Mouse (Mus musculus) embryonic fibroblast, embryonic 13.5 days (primary cell): ENCODE results near the gene Unc45b. TPM values are rescaled to one million over a fixed set of nuclear protein-coding genes. Genes with fewer than 3 reads are reported as not detected.

Experiments used
- H3K27ac ChIP-seq: 2 replicates; pipeline ENCODE4 v1.5.1; 2012; ENCODE audit warnings: low read length, control low read depth, inconsistent platforms; ENCODE audit not compliant: insufficient read depth
- H3K4me1 ChIP-seq: 2 replicates; pipeline ENCODE4 v1.6.1; 2011; ENCODE audit warnings: low read length; ENCODE audit not compliant: control insufficient read depth, insufficient read depth
- H3K4me3 ChIP-seq: 2 replicates; pipeline ENCODE4 v1.5.1; 2011; ENCODE audit warnings: mild to moderate bottlenecking, control low read depth, low read length; ENCODE audit not compliant: insufficient read depth
- CTCF ChIP-seq: IDR thresholded peaks from 2 replicates; pipeline ENCODE4 v1.5.1; 2011; ENCODE audit warnings: mild to moderate bottlenecking, control low read depth, low read length, moderate library complexity, borderline replicate concordance; ENCODE audit not compliant: insufficient read depth
- POLR2A ChIP-seq: IDR thresholded peaks from 2 replicates; pipeline ENCODE4 v1.6.1; 2011; ENCODE audit warnings: low read depth, mild to moderate bottlenecking, control low read depth, low read length, moderate library complexity
- polyA plus RNA-seq: library from polyadenylated mRNA; stranded (reverse); fragments of >200 nt; gene quantifications from 2 replicates; pipeline ENCODE4 v1.2.4, GENCODE M21; 2011; ENCODE audit warnings: low read depth; ENCODE audit not compliant: missing spikeins, insufficient read length

Gene Unc45b
- not detected in 2 replicates for polyA plus RNA-seq

DNA sequence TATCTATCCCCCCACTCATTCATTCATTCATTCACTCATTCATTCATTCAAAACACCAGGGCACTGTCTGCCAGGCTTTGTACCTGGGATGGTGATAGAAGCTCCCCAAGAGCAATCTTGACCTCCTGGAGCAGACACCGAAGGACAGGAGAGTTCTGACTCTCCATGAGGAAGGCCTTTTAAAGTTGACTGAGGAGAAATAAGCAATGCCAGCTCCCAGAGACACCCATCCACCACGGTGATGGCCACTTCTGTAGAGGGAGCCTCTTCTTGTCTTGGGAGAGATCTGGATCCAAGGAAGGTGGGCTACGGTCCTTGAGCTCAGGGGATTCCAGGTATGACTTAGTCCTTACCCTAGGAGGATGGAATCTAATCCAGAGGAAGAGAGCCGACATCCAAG is at the start of gene Unc45b:
Gene Unc45b, plus strand, starts transcription at position 301 of the 400 bp plus-strand sequence.
- Histone ChIP-seq H3K4me1 (no peaks in the 10 kb centered on the region), H3K4me3 (no peak within 1 kb of the TSS), H3K27ac (no peak within 1 kb of the TSS)
- TF ChIP-seq CTCF (no peak), POLR2A (no peak)

DNA sequence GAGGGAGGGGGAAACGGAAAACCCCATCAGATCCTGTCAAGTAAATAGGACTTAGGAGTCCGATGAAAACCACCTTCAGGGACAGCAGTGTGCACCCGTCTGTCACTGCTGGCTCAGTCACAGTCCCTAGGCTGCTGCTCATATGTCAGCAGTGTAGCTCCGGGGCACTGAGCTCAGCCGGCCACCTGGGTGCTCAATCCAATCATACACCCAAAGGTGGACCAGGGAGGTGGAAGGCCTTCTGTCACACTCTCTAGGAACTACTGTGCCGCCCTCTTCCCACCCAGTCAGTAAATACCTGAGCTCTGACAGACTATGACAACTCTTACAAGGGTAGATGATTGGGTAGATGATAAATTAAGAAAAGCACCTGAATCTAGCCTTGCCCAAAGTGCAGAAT is 49.6 kb upstream of the Unc45b start:
- Histone ChIP-seq H3K4me3 (no peak overlapping the region), H3K4me1 (no peaks in the 10 kb centered on the region), H3K27ac (no peak overlapping the region)
- no peak for TF ChIP-seq POLR2A
- no peak for TF ChIP-seq CTCF

DNA sequence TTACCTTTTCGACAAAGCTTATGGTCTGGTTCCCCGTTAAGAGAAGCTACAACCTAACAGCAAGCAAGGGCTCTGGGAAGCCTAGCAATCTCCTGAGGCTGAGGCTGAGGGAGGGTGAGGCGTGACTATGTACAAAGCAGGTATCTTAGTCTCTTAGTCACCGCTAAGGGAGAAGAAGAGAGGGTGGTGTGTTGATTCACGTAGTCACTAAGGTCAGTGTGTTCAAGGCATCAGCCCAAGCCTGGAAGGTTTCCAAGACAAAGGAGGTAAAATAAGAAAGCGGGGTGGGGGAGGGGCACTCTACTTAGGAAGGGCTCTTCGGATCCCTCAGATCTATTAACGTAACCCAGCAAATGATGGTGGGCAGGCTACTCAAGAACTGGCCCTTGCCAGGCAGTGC is 48.8 kb upstream of the Unc45b start:
- TF ChIP-seq POLR2A: no peak
- no peak for TF ChIP-seq CTCF
- Histone ChIP-seq H3K27ac (no peak overlapping the region), H3K4me3 (no peak overlapping the region), H3K4me1 (no peaks in the 10 kb centered on the region)

DNA sequence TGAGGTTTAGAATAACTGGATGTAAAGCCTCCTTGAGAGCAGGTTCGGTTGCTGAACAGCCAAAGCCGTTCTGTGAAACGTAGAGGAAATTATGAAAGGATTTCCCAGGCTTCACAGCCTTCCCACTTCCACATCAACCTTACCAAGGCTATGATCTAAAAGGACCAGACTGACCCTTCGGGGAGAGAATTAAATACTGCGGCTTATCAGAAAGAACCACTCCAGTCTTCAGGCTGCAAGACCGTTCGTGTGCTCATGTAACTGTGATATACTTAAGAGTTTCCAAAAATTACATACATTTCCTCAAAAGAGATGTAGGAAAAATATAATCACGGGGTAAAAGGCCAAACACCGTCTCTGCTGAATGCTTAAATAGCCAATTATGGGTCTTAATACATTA is 47.7 kb upstream of the Unc45b start:
- Histone ChIP-seq H3K4me1 (no peaks in the 10 kb centered on the region), H3K4me3 (no peak overlapping the region), H3K27ac (no peak overlapping the region)
- TF ChIP-seq POLR2A (no peak), CTCF (no peak)

DNA sequence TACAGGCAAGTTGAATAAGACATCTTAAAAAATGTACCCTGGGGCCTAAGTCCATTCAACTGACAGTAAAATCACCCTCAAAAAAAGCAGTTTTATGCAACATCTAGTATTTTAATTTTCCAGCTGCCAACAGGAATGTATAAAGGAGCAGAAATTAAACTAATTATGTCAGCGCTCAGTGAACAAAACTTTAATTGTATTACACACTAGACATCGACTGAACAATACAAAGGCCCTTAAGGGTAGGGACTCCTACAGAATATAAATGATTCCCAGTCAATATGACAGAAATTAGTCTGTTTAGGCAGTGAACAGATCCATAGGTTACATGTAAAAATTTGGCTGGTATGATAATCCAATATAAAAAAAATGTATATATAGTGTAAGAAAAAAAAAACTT is 47.3 kb upstream of the Unc45b start:
- Histone ChIP-seq H3K4me3 (no peak overlapping the region), H3K27ac (no peak overlapping the region), H3K4me1 (no peaks in the 10 kb centered on the region)
- TF ChIP-seq CTCF (no peak), POLR2A (no peak)

DNA sequence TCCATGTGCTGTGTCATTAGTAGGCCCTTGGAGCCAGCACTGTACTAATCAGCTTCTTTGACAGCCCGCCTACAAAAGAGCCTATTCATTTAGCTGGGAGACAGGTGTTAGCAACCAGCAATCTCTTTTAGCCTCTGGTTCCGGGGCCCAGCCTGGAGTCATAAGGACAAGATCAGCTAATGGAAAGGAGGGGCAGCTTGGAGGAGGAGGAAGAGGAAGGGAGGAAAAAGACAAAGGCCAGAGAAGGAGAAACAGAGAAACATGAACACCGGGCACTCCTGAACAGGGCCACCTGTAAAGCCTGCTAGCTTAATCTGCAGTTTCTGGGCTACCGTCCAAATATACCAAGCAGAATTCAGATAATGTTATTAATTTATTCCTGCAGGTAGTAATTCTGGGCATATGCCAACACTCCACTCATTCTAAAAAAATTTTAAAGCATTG is 46.8 kb upstream of the Unc45b start:
- TF ChIP-seq CTCF (no peak), POLR2A (no peak)
- Histone ChIP-seq H3K4me1 (no peaks in the 10 kb centered on the region), H3K4me3 (no peak overlapping the region), H3K27ac (no peak overlapping the region)

DNA sequence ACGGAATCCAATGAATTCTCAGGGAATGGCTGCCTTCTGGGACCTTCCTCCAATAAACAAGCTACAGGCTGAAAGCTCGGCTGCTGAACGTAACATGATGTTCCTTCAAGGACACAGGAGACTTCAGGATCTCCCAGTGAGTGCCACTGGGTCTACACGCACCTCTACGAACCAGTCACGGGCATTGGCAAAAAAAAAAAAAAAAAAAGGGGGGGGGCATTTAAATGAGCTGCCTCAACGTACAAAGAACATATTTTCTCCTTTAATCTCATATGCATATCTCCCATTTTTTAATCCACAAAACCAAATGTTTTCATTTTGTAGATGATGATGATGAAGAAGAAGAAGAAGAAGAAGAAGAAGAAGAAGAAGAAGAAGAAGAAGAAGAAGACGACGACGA is 44.4 kb upstream of the Unc45b start:
- no peak for TF ChIP-seq CTCF
- no peak for TF ChIP-seq POLR2A
- H3K4me1 ChIP-seq: no peaks in the 10 kb centered on the region
- H3K4me3 ChIP-seq: no peak overlapping the region
- no peak overlapping the region for H3K27ac ChIP-seq

DNA sequence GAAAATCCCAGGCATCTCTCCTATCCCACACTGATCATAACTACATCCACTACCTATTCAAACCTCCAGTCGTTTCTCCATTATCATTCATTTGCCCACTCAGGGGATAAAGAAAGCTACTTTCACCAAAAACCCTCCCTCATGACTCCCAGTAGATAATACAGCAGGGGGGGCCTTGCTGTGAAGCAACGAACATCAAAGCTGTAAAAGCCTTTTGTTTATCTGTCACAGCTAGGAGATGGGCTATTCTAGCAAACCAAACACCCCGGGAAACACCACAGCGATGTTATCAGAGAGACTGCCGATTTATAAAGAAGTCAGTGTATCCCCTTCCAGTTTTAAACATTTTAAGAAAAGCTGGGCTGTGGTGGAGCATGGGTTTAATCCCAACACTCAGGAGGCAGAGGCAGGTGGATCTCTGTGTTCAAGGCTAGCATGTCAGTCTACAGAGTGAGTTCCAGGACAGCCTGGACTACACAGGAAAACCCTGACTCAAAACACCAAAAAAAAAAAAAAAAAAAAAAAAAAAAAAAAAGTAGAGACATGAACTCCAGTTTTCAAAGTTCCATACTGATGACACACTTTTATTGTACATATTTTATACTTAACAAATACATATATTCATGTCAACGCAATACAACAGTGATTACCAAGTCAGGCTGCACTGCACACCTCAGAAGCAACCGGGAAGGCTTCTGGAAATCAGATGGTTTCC is 43.3 kb upstream of the Unc45b start:
- Histone ChIP-seq H3K4me3 (no peak overlapping the region), H3K27ac (no peak overlapping the region), H3K4me1 (no peaks in the 10 kb centered on the region)
- no peak for TF ChIP-seq POLR2A
- TF ChIP-seq CTCF: no peak

DNA sequence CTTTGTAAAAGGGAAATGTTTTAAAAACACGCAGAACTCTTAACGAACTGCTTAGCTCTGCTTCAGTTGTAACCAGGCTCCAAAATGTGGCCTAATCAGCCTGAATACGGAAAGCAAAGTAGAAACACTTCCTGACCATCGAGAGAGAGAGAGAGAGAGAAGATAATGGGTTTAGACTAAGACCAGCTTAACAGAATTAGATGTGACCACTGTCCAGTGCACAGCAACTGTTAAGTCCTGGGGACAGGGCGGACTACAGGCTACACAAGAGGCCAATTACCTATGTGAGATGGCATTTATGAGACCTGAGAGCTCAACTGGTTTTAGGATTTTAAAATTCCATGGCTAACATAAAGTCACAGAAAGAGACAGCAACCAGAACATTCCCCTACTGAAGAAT is 42.4 kb upstream of the Unc45b start:
- H3K4me1 ChIP-seq: no peaks in the 10 kb centered on the region
- H3K4me3 ChIP-seq: no peak overlapping the region
- no peak overlapping the region for H3K27ac ChIP-seq
- TF ChIP-seq CTCF (no peak), POLR2A (no peak)

DNA sequence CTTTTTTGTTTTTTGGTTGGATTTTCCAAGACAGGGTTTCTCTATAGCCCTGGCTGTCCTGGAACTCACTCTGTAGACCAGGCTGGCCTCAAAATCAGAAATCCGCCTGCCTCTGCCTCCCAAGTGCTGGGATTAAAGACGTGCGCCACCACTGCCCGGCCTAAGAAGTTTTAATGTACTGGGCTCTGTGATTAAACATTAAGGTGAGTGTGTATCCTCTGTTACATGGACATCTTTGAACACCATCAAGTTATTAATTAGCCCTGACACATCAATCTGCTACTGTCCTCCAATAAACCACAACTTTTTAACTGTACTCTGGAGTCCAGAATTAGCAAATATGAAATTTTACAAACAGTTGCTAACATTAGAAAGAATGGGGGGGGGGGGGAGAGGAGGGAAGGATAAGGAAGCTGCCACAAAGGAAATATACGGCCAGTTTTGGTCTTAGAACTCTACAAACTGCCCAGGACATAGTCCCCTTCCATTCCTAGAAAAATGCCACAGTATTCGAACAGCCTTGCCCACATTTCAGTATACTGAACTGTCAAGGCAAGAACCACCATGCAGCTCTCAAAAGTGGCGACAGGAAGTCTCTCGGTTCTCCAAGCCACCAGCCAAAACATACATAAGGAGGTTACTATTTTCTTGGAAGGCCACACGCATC is 40.7 kb upstream of the Unc45b start:
- Histone ChIP-seq H3K4me3 (peak overlapping the region; percentile 60), H3K4me1 (no peaks in the 10 kb centered on the region), H3K27ac (no peak overlapping the region)
- no peak for TF ChIP-seq POLR2A
- TF ChIP-seq CTCF: no peak
